Comparison of ENCODE assay signal across 23 mouse cellular contexts in genomic region chr12:52014494-52015029, GRCm38 (mm10). TPM values are rescaled to one million over a fixed set of nuclear protein-coding genes. Genes with fewer than 3 reads are reported as not detected.
"Had no signal": no experiment of that assay in that cellular context is flagged by ENCODE, and none has a peak within 500 bp of the region (broad histone marks: within the 10 kb centered on the region; RNA-seq: fewer than 3 reads in every experiment).

No protein-coding gene starts in this region.

- H3K36me3 ChIP-seq: limb, embryonic 13.5 days; liver, embryonic 13.5 days; midbrain, embryonic 10.5 days; neural tube, embryonic 12.5 days; neural tube, embryonic 15.5 days had no signal

- H3K27me3 ChIP-seq: limb, embryonic 13.5 days; liver, embryonic 13.5 days; neural tube, embryonic 12.5 days; neural tube, embryonic 15.5 days had no signal

- H3K4me3 ChIP-seq: limb, embryonic 13.5 days; liver, embryonic 13.5 days; megakaryocyte, embryonic 14.5 days; midbrain, embryonic 10.5 days; neural tube, embryonic 12.5 days; neural tube, embryonic 15.5 days had no signal

- H3K9ac ChIP-seq: limb, embryonic 13.5 days; liver, embryonic 13.5 days; neural tube, embryonic 12.5 days; neural tube, embryonic 15.5 days had no signal

- H3K27ac ChIP-seq: limb, embryonic 13.5 days; liver, embryonic 13.5 days; midbrain, embryonic 10.5 days; neural tube, embryonic 12.5 days; neural tube, embryonic 15.5 days; stomach, postnatal 0 days had no signal

- H3K9me3 ChIP-seq: limb, embryonic 13.5 days; liver, embryonic 13.5 days; midbrain, embryonic 10.5 days; neural tube, embryonic 12.5 days; neural tube, embryonic 15.5 days had no signal

- H3K4me2 ChIP-seq: limb, embryonic 13.5 days; liver, embryonic 13.5 days; neural tube, embryonic 12.5 days; neural tube, embryonic 15.5 days had no signal

- DNase-seq: kidney, adult 2 months; kidney, postnatal 10 days; left cerebral cortex, postnatal 4 days; liver, embryonic 13.5 days; midbrain, embryonic 14.5 days; right cerebral cortex, adult 18-20 months; right cerebral cortex, postnatal 14 days; right cerebral cortex, postnatal 4 days; thymus, adult 2 months; thymus, postnatal 14 days; thymus, postnatal 4 days had no signal

- H3K4me1 ChIP-seq: limb, embryonic 13.5 days; liver, embryonic 13.5 days; neural tube, embryonic 12.5 days; neural tube, embryonic 15.5 days had no signal

RNA-seq across cellular contexts. Expression of gene Gpr33, which starts 13.3 kb away (rescaled TPM):
- polyA plus RNA-seq: intestine, embryonic 14.5 days; intestine, postnatal 0 days; kidney, embryonic 14.5 days; limb, embryonic 13.5 days; liver, adult 2 months; liver, embryonic 13.5 days; liver, embryonic 16.5 days; midbrain, embryonic 10.5 days; midbrain, embryonic 14.5 days; neural tube, embryonic 12.5 days; neural tube, embryonic 15.5 days; stomach, embryonic 14.5 days; stomach, postnatal 0 days had no signal
